Mouse (Mus musculus): ENCODE data around the gene Slamf6. TPM values are rescaled to one million over a fixed set of nuclear protein-coding genes. Genes with fewer than 3 reads are reported as not detected.

Slamf6 gene
- 0.41 TPM for polyA plus RNA-seq (2014; fragmentation: Illumina TruSeq; extraction: RNeasy Lipid Tissue Mini Kit (QIAGEN cat#74804); ENCODE audit: low read depth, low replicate concordance)

GRCm38 (mm10) chr1:171917305-171918039 lies at the start of gene Slamf6:
TSS of gene Slamf6 (plus strand) at chr1:171917515.

GRCm38 (mm10) chr1:171895364-171895763 lies 22.0 kb upstream of the Slamf6 start, which contains the start of gene Gm10521:
TSS of gene Gm10521 (plus strand) at chr1:171895664.

Other genes with a start within 250 kb of the Slamf6 start
- gene Cd48, start 235.5 kb upstream of the Slamf6 start, polyA plus RNA-seq (2014; fragmentation: Illumina TruSeq; extraction: RNeasy Lipid Tissue Mini Kit (QIAGEN cat#74804); ENCODE audit: low read depth, low replicate concordance): 9.4 TPM
- not detected for gene Slamf1, start 150.4 kb upstream of the Slamf6 start, polyA plus RNA-seq (2014; fragmentation: Illumina TruSeq; extraction: RNeasy Lipid Tissue Mini Kit (QIAGEN cat#74804); ENCODE audit: low read depth, low replicate concordance)
- 16.9 TPM for gene Cd84, start 77.8 kb upstream of the Slamf6 start, polyA plus RNA-seq (2014; fragmentation: Illumina TruSeq; extraction: RNeasy Lipid Tissue Mini Kit (QIAGEN cat#74804); ENCODE audit: low read depth, low replicate concordance)
- 0.82 TPM for gene Gm10521, start 21.9 kb upstream of the Slamf6 start, polyA plus RNA-seq (2014; fragmentation: Illumina TruSeq; extraction: RNeasy Lipid Tissue Mini Kit (QIAGEN cat#74804); ENCODE audit: low read depth, low replicate concordance)
- 2.2 TPM for gene Vangl2, start 110.9 kb downstream of the Slamf6 start, polyA plus RNA-seq (2014; fragmentation: Illumina TruSeq; extraction: RNeasy Lipid Tissue Mini Kit (QIAGEN cat#74804); ENCODE audit: low read depth, low replicate concordance)
- gene Nhlh1, start 140.1 kb downstream of the Slamf6 start, polyA plus RNA-seq (2014; fragmentation: Illumina TruSeq; extraction: RNeasy Lipid Tissue Mini Kit (QIAGEN cat#74804); ENCODE audit: low read depth, low replicate concordance): not detected
- gene Copa, start 165.0 kb downstream of the Slamf6 start, polyA plus RNA-seq (2014; fragmentation: Illumina TruSeq; extraction: RNeasy Lipid Tissue Mini Kit (QIAGEN cat#74804); ENCODE audit: low read depth, low replicate concordance): 167 TPM
- 28.8 TPM for gene Ncstn, start 165.3 kb downstream of the Slamf6 start, polyA plus RNA-seq (2014; fragmentation: Illumina TruSeq; extraction: RNeasy Lipid Tissue Mini Kit (QIAGEN cat#74804); ENCODE audit: low read depth, low replicate concordance)
- 83.5 TPM for gene Pex19, start 209.2 kb downstream of the Slamf6 start, polyA plus RNA-seq (2014; fragmentation: Illumina TruSeq; extraction: RNeasy Lipid Tissue Mini Kit (QIAGEN cat#74804); ENCODE audit: low read depth, low replicate concordance)
- 119 TPM for gene Dcaf8, start 230.6 kb downstream of the Slamf6 start, polyA plus RNA-seq (2014; fragmentation: Illumina TruSeq; extraction: RNeasy Lipid Tissue Mini Kit (QIAGEN cat#74804); ENCODE audit: low read depth, low replicate concordance)

Data from adrenal gland, adult 10 weeks (tissue).